Mouse (Mus musculus) layer of hippocampus, adult 11-12 months (tissue): ENCODE results near the gene Grm4.
A peak's percentile ranks its signal among the peaks of the same experiment; 100 is the strongest.

Source experiments
- DNase-seq: peaks from one replicate; pipeline ENCODE4 v3.0.0; 2022; ENCODE audit warnings: low spot score

Grm4 gene

GRCm38 (mm10) chr17:27511865-27512618 is 9.2 kb downstream of the Grm4 start:
- peak; percentile 24 for DNase-seq

GRCm38 (mm10) chr17:27511125-27511735 is 10.0 kb downstream of the Grm4 start:
- no peak for DNase-seq

GRCm38 (mm10) chr17:27510258-27511124 is 10.7 kb downstream of the Grm4 start:
- DNase-seq, result no peak

- DNase-seq, result no peak
Measured at GRCm38 (mm10) chr17:27509056-27509455, 12.1 kb downstream of the Grm4 start.

GRCm38 (mm10) chr17:27508513-27508912 is 12.7 kb downstream of the Grm4 start:
- no peak for DNase-seq

GRCm38 (mm10) chr17:27508002-27508401 is 13.2 kb downstream of the Grm4 start:
- no peak for DNase-seq

- no peak for DNase-seq
Measured at GRCm38 (mm10) chr17:27507591-27507945, 13.6 kb downstream of the Grm4 start.

- DNase-seq, result no peak
Measured at GRCm38 (mm10) chr17:27506871-27507590, 14.2 kb downstream of the Grm4 start.

GRCm38 (mm10) chr17:27506362-27506761 is 14.8 kb downstream of the Grm4 start:
- no peak for DNase-seq

GRCm38 (mm10) chr17:27505221-27505881 is 15.9 kb downstream of the Grm4 start:
- no peak for DNase-seq

- DNase-seq, result no peak
Measured at GRCm38 (mm10) chr17:27503869-27504268, 17.3 kb downstream of the Grm4 start.

GRCm38 (mm10) chr17:27502736-27503445 is 18.3 kb downstream of the Grm4 start:
- no peak for DNase-seq

- no peak for DNase-seq
Measured at GRCm38 (mm10) chr17:27502288-27502687, 18.9 kb downstream of the Grm4 start.

- no peak for DNase-seq
Measured at GRCm38 (mm10) chr17:27501331-27502251, 19.6 kb downstream of the Grm4 start.

GRCm38 (mm10) chr17:27500811-27501210 is 20.4 kb downstream of the Grm4 start:
- no peak for DNase-seq

- no peak for DNase-seq
Measured at GRCm38 (mm10) chr17:27499080-27499479, 22.1 kb downstream of the Grm4 start.

- DNase-seq, result no peak
Measured at GRCm38 (mm10) chr17:27497798-27498197, 23.4 kb downstream of the Grm4 start.

GRCm38 (mm10) chr17:27495008-27495540 is 26.1 kb downstream of the Grm4 start:
- DNase-seq, result no peak

- no peak for DNase-seq
Measured at GRCm38 (mm10) chr17:27493969-27494368, 27.2 kb downstream of the Grm4 start.

GRCm38 (mm10) chr17:27493389-27493788 is 27.8 kb downstream of the Grm4 start:
- no peak for DNase-seq
